Mouse (Mus musculus) right cerebral cortex, postnatal 10 days (tissue): ENCODE results near the gene Trp63.

Experiments
- DNase-seq, 2 experiments: peaks; one replicate each; pipeline ENCODE4 v3.0.0; 2021; ENCODE audit warnings: low spot score in 2 of 2

Trp63 gene

GRCm38 (mm10) chr16:25875681-25876080, 192.1 kb downstream of the Trp63 start:
- DNase-seq = no peak

- DNase-seq = no peak
Measured at GRCm38 (mm10) chr16:25877416-25877965, 193.9 kb downstream of the Trp63 start.

GRCm38 (mm10) chr16:25878116-25878515, 194.6 kb downstream of the Trp63 start:
- no peak for DNase-seq

GRCm38 (mm10) chr16:25899071-25899470, 215.5 kb downstream of the Trp63 start:
- no peak for DNase-seq

GRCm38 (mm10) chr16:25899657-25900056, 216.1 kb downstream of the Trp63 start:
- DNase-seq = no peak

GRCm38 (mm10) chr16:25900389-25900908, 216.9 kb downstream of the Trp63 start:
- DNase-seq = no peak

- no peak for DNase-seq
Measured at GRCm38 (mm10) chr16:25912185-25912584, 228.6 kb downstream of the Trp63 start.

- no peak for DNase-seq
Measured at GRCm38 (mm10) chr16:25934181-25934580, 250.6 kb downstream of the Trp63 start.
